Mouse (Mus musculus) kidney, postnatal 10 days (tissue): ENCODE results near the gene Asprv1.

ENCODE experiments used
- DNase-seq: peaks from one replicate; pipeline ENCODE4 v3.0.0; 2021; ENCODE audit warnings: mixed read lengths

Gene Asprv1

DNA sequence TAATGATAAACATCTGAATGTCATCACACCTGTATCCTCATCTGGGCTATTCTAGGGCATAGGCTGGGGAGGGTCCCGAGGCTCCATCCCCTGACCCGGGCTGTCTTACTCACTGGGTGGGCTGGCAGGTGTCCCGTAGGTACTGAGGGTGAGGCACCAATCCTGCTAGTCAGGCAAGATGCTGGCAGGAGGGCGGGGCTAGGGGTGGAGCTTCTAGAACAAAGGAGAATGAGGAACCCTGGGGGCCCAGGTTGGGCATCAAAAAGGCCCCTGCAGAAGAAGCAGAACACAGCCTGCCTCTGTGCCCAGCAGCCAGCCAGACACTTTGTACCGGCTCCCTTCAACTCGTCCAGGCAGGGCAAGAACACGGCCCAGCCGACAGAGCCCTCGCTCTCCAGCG, at the start of gene Asprv1:
Asprv1 (plus strand) TSS at position 219 of the 400 bp plus-strand sequence.
- no peak for DNase-seq

DNA sequence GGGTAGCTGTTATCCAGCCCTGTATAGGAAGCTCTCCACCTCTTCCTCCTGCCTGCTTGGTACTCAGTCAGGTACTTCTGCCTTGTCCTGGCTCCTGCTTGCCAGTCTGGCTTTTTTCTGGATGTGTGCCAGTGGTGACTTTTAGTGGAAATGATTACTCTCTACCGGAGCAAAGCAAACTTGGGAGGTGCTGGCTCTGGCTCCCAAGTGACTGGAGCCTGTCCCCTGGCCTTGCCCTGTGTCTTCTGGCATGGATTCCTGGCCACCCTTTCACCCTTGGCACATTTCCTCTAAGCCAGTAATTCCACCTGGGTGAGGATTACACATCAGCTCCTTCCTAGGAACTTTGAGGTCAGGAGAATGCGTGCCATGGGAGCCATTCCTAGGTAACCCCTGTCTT, 49.6 kb upstream of the Asprv1 start:
- peak; percentile 64 for DNase-seq

DNA sequence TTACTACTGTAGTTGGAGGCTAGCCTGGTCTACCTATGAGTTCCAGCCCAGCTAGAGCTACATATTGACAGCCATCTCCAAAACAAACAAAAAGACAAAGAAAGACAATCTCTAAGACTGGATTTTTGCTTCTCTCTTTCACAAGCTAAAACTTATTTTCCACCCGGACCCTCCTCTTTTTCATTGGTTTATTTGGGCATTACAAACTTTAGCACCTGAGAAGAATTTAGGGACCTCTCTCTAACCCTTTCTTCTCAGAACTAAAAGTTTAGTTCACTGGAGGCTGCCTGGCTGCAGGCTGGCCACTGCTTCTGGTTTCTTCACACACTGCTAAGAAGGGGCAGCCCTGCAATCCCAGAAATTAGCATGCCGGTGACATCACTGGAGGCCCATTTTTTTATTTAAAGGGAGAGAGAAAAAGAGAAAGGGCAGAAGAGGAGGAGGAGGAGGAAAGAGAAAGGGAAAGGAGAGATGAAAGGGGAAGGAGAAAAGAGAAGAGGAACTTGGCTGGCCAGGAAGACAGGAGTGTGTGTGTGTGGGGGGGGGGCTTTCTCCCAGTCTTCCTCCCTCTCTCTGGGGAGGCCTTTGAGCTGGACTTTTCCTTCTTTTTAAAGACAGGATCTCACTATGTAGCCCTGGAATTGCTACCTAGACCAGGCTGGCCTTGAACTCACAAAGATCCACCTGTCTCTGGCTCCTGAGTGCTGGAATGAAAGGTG, 48.7 kb upstream of the Asprv1 start:
- DNase-seq, result no peak

GRCm38 (mm10) chr6:86579926-86580325, 48.0 kb upstream of the Asprv1 start:
- DNase-seq, result no peak

DNA sequence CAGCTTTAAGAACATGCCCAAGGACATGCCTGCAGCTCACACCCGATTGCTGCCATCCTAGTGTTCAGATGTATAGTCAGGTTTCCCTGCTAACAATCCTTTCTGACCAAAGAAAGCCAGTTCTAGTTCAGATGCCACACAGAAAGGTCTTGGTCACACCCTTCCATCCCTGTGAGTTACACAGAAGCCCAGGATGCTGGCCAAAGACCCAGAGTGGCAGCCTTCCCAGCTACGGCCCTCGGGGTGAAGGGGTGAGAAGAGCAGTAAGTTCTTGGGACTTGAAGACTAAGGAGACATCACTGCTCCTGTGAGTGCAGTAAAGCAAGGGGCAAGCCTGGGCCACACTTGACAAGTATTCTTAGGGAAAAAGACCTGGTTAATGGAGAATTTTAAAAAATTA, 44.8 kb upstream of the Asprv1 start:
- no peak for DNase-seq

- no peak for DNase-seq
These were observed 44.3 kb upstream of the Asprv1 start for GRCm38 (mm10) chr6:86583601-86584215.

GRCm38 (mm10) chr6:86584296-86585015, 43.5 kb upstream of the Asprv1 start:
- peak; percentile 58 for DNase-seq

- peak; percentile 89 for DNase-seq
These were observed 42.8 kb upstream of the Asprv1 start for GRCm38 (mm10) chr6:86585070-86585600.

- no peak for DNase-seq
These were observed 41.9 kb upstream of the Asprv1 start for GRCm38 (mm10) chr6:86586070-86586469.

DNA sequence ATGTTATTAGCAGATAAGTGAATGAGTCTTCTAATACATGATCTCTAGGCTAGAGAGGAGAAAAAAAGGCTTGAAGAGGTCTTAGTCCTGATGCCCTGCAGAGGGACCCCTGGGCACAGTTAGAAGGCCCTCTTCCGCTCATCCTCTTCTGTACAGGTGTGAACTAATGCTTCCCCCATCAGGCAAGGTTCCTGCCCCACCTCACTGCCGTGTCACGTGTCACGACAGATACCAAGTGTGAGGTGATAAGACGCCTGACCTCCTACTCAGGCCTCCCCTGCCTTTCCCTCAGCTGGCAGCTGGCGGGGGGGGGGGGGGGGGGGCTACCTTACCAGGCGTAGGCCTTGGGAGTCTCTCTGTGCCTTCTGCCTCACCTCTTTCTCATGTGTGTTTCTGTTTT, 39.5 kb upstream of the Asprv1 start:
- no peak for DNase-seq

DNA sequence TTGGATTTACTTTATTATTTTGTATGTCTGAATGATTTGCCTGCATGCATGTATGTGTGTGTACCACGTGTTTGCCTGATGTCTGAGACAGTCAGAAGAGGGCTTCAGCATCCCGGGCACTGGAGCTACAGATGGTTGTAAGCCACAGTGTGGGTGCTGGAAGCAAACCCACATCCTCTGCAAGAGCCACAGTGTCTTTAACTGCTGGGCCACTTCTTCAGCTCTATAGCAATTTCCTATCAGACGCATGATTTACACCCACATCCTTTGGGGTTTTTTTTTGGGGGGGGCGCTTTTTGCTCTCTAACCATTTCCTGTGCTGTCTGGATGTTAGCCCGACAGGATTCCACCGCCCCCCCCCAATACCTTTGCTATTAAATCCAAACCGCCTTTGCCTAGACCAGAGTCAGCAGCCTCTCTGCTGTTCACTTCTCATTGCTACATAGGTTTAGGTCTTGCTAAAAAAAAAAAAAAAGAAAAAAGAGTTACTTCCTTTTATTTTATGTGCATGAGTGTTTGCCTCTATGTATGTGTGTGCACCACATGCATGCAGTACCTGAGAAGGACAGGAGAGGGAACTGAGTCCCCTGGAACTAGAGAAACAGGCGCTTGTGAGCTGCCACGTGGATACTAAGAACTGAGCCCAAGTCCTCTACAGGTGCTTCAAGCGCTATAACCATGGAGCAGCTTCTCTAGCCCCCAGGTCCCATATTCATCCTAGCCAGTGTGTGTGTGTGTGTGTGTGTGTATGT, 34.6 kb upstream of the Asprv1 start:
- no peak for DNase-seq

- peak; percentile 80 for DNase-seq
These were observed 33.3 kb upstream of the Asprv1 start for GRCm38 (mm10) chr6:86594636-86595035.

- DNase-seq, result peak; percentile 20
These were observed 32.0 kb upstream of the Asprv1 start for GRCm38 (mm10) chr6:86595865-86596440.

- no peak for DNase-seq
These were observed 29.2 kb upstream of the Asprv1 start for GRCm38 (mm10) chr6:86598742-86599193.

DNA sequence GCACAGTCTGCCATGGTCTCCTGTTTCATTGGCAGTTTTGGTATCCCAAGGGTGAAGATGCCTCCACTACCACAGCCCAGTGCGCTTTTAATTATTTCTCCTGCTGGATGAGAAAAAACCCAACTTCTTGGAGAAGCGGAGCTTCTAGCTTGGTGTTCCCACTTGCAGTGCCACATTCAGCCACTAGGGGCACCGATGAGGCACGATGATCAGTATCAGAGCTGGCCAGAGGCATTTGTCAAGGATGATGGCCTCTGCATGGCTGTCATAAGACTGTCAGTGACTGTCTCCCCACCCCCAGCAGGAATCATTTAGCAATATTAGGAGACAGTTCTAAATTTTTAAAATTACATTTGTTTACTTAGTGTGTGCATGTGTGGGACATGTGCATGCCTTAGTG, 28.8 kb upstream of the Asprv1 start:
- peak; percentile 93 for DNase-seq

GRCm38 (mm10) chr6:86599951-86600414, 28.0 kb upstream of the Asprv1 start:
- DNase-seq, result peak; percentile 73

DNA sequence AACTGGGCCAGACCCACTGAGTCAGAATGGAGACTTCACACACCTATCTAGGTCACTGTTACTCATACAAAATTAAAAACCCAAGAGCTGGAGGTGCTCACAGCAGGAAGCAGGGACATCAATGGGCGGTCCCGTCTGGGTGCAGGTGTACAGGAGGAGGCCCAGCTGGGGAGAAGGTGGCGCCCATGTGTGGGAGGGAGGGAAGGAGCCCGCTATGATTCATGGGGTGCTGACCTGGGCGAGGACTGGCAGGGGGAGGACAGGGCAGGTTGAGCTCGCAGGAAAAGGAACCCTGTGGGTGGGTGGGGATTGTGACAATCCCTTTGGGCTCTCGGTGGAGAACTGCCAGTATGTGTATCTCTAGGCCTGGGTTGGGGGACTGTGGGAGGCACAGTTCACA, 22.7 kb upstream of the Asprv1 start:
- no peak for DNase-seq

DNA sequence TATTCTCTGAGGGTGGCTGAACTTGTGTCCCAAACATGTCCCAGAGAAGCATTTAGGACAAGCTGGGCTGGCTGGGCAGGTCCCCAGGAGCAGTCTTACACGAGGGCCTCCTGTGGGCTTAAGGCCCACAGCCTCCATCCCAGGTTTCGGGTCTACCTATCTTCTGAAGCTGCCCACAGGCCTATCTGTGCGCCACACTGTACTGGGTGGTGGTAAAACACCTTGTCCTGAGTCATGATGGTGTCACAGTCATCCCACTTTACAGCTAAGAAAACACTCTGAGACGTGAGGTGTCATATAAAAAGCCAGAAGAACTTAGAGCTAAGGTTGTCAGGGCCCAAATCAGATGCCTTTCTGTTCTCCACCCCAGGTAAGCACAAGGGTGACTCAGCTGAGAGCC, 21.7 kb upstream of the Asprv1 start:
- no peak for DNase-seq

DNA sequence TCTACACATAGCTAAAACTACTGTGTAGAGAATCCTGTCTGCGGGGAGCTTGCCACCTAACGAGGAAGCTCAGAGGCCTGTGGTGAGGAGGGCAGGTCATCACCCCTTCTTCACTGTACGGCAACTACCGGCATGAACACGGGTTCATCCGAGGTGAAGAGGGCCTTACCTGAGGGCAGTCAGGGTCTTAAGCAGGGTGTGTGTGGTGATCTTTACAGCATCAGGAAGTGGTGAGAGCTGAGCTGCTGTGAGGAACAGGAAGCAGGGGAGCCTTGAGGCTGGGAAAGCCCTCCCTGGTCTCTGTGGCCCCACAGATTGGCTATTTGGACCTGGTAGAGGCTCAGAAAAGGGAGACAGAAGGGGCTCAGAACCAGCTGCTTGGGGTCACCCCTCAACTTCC, 20.5 kb upstream of the Asprv1 start:
- DNase-seq, result no peak

GRCm38 (mm10) chr6:86609235-86609634, 18.7 kb upstream of the Asprv1 start:
- DNase-seq, result no peak

GRCm38 (mm10) chr6:86610714-86611113, 17.2 kb upstream of the Asprv1 start:
- DNase-seq, result peak; percentile 57

- no peak for DNase-seq
These were observed 12.7 kb upstream of the Asprv1 start for GRCm38 (mm10) chr6:86615301-86615700.
